Comparison of ENCODE assay signal across 13 mouse cellular contexts in the genomic region with DNA sequence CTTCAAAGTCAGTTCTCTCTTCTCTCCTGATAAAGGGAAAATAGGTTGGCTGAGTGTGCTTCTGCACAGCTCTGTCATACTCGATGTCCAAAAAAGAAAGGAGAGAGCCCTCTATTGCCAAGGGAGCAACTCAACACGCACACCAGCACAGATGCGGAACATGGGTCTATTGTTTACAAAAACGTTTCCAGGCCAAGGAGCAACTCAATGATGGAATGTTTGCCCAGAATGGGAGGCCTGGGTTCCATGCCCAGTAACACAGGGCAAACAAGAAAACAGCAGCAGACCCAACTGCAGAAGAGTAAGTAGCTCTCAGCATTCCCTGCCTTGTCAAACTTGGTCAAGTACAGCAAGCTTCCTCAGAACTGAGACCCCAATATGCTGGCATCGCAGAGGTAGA.
"Had no signal": no experiment of that assay in that cellular context is flagged by ENCODE, and none has a peak within 500 bp of the region (broad histone marks: within the 10 kb centered on the region; RNA-seq: fewer than 3 reads in every experiment).

No protein-coding gene starts in this region.

- ATAC-seq: midbrain, embryonic 16.5 days had no signal

- H3K4me3 ChIP-seq: limb, embryonic 13.5 days; liver, embryonic 13.5 days; midbrain, embryonic 12.5 days; neural tube, embryonic 13.5 days had no signal

- H3K27ac ChIP-seq: kidney, postnatal 0 days; limb, embryonic 13.5 days; liver, embryonic 13.5 days; midbrain, embryonic 12.5 days; neural tube, embryonic 13.5 days had no signal

- H3K4me1 ChIP-seq: limb, embryonic 13.5 days; liver, embryonic 13.5 days; midbrain, embryonic 12.5 days; neural tube, embryonic 13.5 days had no signal

- DNase-seq: kidney, adult 11 months; kidney, adult 9 months; kidney, postnatal 36 days; left cerebral cortex, postnatal 4 days; liver, embryonic 13.5 days; lung, embryonic 14.5 days; right cerebral cortex, postnatal 14 days; thymus, postnatal 36 days had no signal
